Mouse (Mus musculus) MEL (cell line): Measurements from ENCODE around the gene Npr1. TPM values are rescaled to one million over a fixed set of nuclear protein-coding genes. Genes with fewer than 3 reads are reported as not detected.

ENCODE experiments used
- DNase-seq: peaks from one replicate; pipeline ENCODE4 v3.0.0; 2011; ENCODE audit warnings: low read depth, low spot score
- H3K27ac ChIP-seq: 2 replicates; pipeline ENCODE4 v1.5.1; 2012; ENCODE audit warnings: low read depth, mild to moderate bottlenecking, control low read depth, low read length, moderate library complexity; ENCODE audit not compliant: control insufficient read depth
- H3K27me3 ChIP-seq, 2 experiments: fragments of 150-350 bp in 1 of 2; sonication (generic) in 1 of 2; 2 replicates each; pipeline ENCODE4 v1.6.1; 2012; ENCODE audit warnings: low read length in 2 of 2, mild to moderate bottlenecking in 2 of 2, improper control_type of control experiment in 1 of 2, moderate library complexity in 1 of 2; ENCODE audit not compliant: insufficient read depth in 2 of 2, control insufficient read depth in 1 of 2
- H3K36me3 ChIP-seq, 2 experiments: 2 replicates each; pipeline ENCODE4 v1.6.1; 2012 to 2014; ENCODE audit warnings: low read length in 2 of 2, improper control_type of control experiment in 1 of 2, inconsistent platforms in 1 of 2, mild to moderate bottlenecking in 1 of 2; ENCODE audit not compliant: insufficient read depth in 2 of 2, control insufficient read depth in 1 of 2
- H3K4me1 ChIP-seq, 2 experiments: fragments of 150-350 bp in 1 of 2; sonication (generic) in 1 of 2; 2 replicates each; pipeline ENCODE4 v1.6.1; 2012; ENCODE audit warnings: low read length in 2 of 2, improper control_type of control experiment in 1 of 2, mild to moderate bottlenecking in 1 of 2; ENCODE audit not compliant: insufficient read depth in 2 of 2, control insufficient read depth in 1 of 2
- H3K4me3 ChIP-seq, 2 experiments: fragments of 150-350 bp in 1 of 2; sonication (generic) in 1 of 2; 2 replicates each; pipeline ENCODE4 v1.5.1; 2012; ENCODE audit warnings: low read depth in 2 of 2, low read length in 2 of 2, mild to moderate bottlenecking in 2 of 2, moderate library complexity in 2 of 2, control low read depth in 1 of 2, improper control_type of control experiment in 1 of 2; ENCODE audit not compliant: control insufficient read depth in 1 of 2, insufficient read depth in 1 of 2
- H3K79me2 ChIP-seq: 2 replicates; pipeline ENCODE4 v1.6.1; 2012; ENCODE audit warnings: mild to moderate bottlenecking, low read length, moderate library complexity; ENCODE audit not compliant: control insufficient read depth, poor library complexity, insufficient read depth
- H3K9ac ChIP-seq: 2 replicates; pipeline ENCODE4 v1.6.1; 2012; ENCODE audit warnings: low read depth, mild to moderate bottlenecking, control low read depth, low read length, moderate library complexity; ENCODE audit not compliant: control insufficient read depth, poor library complexity, severe bottlenecking
- H3K9me3 ChIP-seq: fragments of 150-350 bp; sonication (generic); replicated peaks from 2 replicates; pipeline ENCODE4 v1.6.1; 2012; ENCODE audit warnings: mild to moderate bottlenecking, low read length, improper control_type of control experiment, moderate library complexity; ENCODE audit not compliant: insufficient read depth
- CHD2 ChIP-seq: IDR thresholded peaks from 2 replicates; pipeline ENCODE4 v1.6.1; 2011; ENCODE audit warnings: low read length, improper control_type of control experiment
- CTCF ChIP-seq, 3 experiments: IDR thresholded peaks in 2 of 3; conservative IDR thresholded peaks in 1 of 3; 2 replicates each; pipeline ENCODE4 v1.5.1; 2011 to 2012; ENCODE audit warnings: low read length in 3 of 3, low read depth in 2 of 3, mild to moderate bottlenecking in 2 of 3, improper control_type of control experiment in 1 of 3, inconsistent platforms in 1 of 3, mixed read lengths in 1 of 3, moderate library complexity in 1 of 3; ENCODE audit not compliant: control insufficient read depth in 1 of 3, insufficient read depth in 1 of 3, poor library complexity in 1 of 3, severe bottlenecking in 1 of 3
- ELF1 ChIP-seq: IDR thresholded peaks from 2 replicates; pipeline ENCODE4 v1.6.1; 2014; ENCODE audit warnings: low read depth, mild to moderate bottlenecking, inconsistent platforms, low read length, improper control_type of control experiment, moderate library complexity
- HCFC1 ChIP-seq: IDR thresholded peaks from 2 replicates; pipeline ENCODE4 v1.6.1; 2012; ENCODE audit warnings: low read depth, mild to moderate bottlenecking, inconsistent platforms, low read length, improper control_type of control experiment, moderate library complexity
- MYC ChIP-seq: IDR thresholded peaks from 2 replicates; pipeline ENCODE4 v1.6.1; 2011; ENCODE audit warnings: low read depth, mild to moderate bottlenecking, low read length, improper control_type of control experiment, moderate library complexity
- POLR2A ChIP-seq, 2 experiments: IDR thresholded peaks; 2 replicates each; pipeline ENCODE4 v1.6.1; 2011 to 2012; ENCODE audit warnings: low read length in 2 of 2, mild to moderate bottlenecking in 2 of 2, control low read depth in 1 of 2, improper control_type of control experiment in 1 of 2, low read depth in 1 of 2, moderate library complexity in 1 of 2; ENCODE audit not compliant: control insufficient read depth in 1 of 2, insufficient read depth in 1 of 2, poor library complexity in 1 of 2
- POLR2AphosphoS5 ChIP-seq: IDR thresholded peaks from 2 replicates; pipeline ENCODE4 v1.6.1; 2012; ENCODE audit warnings: low read depth, borderline replicate concordance, mild to moderate bottlenecking, inconsistent platforms, low read length, moderate library complexity, mixed read lengths
- RAD21 ChIP-seq: IDR thresholded peaks from 2 replicates; pipeline ENCODE4 v1.6.1; 2011; ENCODE audit warnings: mild to moderate bottlenecking, low read depth, low read length, improper control_type of control experiment
- SIN3A ChIP-seq: IDR thresholded peaks from 2 replicates; pipeline ENCODE4 v1.6.1; 2012; ENCODE audit warnings: low read length, improper control_type of control experiment, inconsistent platforms
- SMC3 ChIP-seq: IDR thresholded peaks from 2 replicates; pipeline ENCODE4 v1.6.1; 2011; ENCODE audit warnings: low read depth, low read length, improper control_type of control experiment
- TBP ChIP-seq: IDR thresholded peaks from 2 replicates; pipeline ENCODE4 v1.8.0; 2011; ENCODE audit warnings: low read depth, low read length, improper control_type of control experiment
- TCF12 ChIP-seq: IDR thresholded peaks from 2 replicates; pipeline ENCODE4 v1.6.1; 2014; ENCODE audit warnings: low read depth, mild to moderate bottlenecking, inconsistent platforms, low read length, improper control_type of control experiment, moderate library complexity
- UBTF ChIP-seq: IDR thresholded peaks from 2 replicates; pipeline ENCODE4 v1.6.1; 2012; ENCODE audit warnings: low read depth, mild to moderate bottlenecking, inconsistent platforms, low read length, improper control_type of control experiment, moderate library complexity, borderline replicate concordance; ENCODE audit not compliant: insufficient read depth
- USF1 ChIP-seq: IDR thresholded peaks from 2 replicates; pipeline ENCODE4 v1.6.1; 2014; ENCODE audit warnings: low read depth, mild to moderate bottlenecking, inconsistent platforms, low read length, improper control_type of control experiment, moderate library complexity
- USF2 ChIP-seq, 2 experiments: IDR thresholded peaks; 2 replicates each; pipeline ENCODE4 v1.6.1; 2011 to 2012; ENCODE audit warnings: improper control_type of control experiment in 2 of 2, low read length in 2 of 2, borderline replicate concordance in 1 of 2, inconsistent platforms in 1 of 2, low read depth in 1 of 2, mild to moderate bottlenecking in 1 of 2; ENCODE audit not compliant: insufficient read depth in 1 of 2
- ZKSCAN1 ChIP-seq: IDR thresholded peaks from 2 replicates; pipeline ENCODE4 v1.6.1; 2012; ENCODE audit warnings: low read depth, mild to moderate bottlenecking, inconsistent platforms, low read length, improper control_type of control experiment, moderate library complexity
- ZNF384 ChIP-seq: IDR thresholded peaks from 2 replicates; pipeline ENCODE4 v1.6.1; 2012; ENCODE audit warnings: low read depth, mild to moderate bottlenecking, inconsistent platforms, low read length, improper control_type of control experiment
- polyA plus RNA-seq, 2 experiments: library from polyadenylated mRNA; stranded (reverse) in 1 of 2; unstranded in 1 of 2; fragments of >175 nt in 1 of 2; fragments of >200 nt in 1 of 2; gene quantifications; 2 replicates each; pipeline versions ENCODE4 v1.2.1 to v1.2.4; 2012; ENCODE audit warnings: low replicate concordance in 2 of 2, low read depth in 1 of 2; ENCODE audit not compliant: insufficient read length in 2 of 2, insufficient read depth in 1 of 2, missing spikeins in 1 of 2
- total RNA-seq: library from RNA; depleted of rRNA; stranded (reverse); fragments of 300-350 nt; gene quantifications from 2 replicates; pipeline ENCODE4 v1.2.3, GENCODE M21; 2012

Npr1 gene
- total and polyA plus RNA-seq, 3 experiments, result 0.11 TPM; not detected in 2

GRCm38 (mm10) chr3:90472213-90472612, 6.5 kb upstream of the Npr1 start:
- H3K36me3 ChIP-seq, result peaks cover 0 to 9% of the 10 kb centered on the region in 2 experiments; a peak in 3 of 4 replicates
- peaks cover 12% of the 10 kb centered on the region for H3K79me2 ChIP-seq
- peak overlapping the region; percentile 8 to 20; a peak in 2 of 4 replicates for H3K4me3 ChIP-seq
- H3K27ac ChIP-seq, result peak overlapping the region; percentile 17; the same call in 1 of the 2 replicates
- DNase-seq, result peak; percentile 92
- no peaks in the 10 kb centered on the region for H3K9me3 ChIP-seq
- peak overlapping the region; percentile 17 for H3K9ac ChIP-seq
- no peaks in the 10 kb centered on the region; a peak in 1 of 4 replicates for H3K27me3 ChIP-seq
- peaks cover 3 to 12% of the 10 kb centered on the region in 2 experiments; a peak in 2 of 4 replicates for H3K4me1 ChIP-seq
- TF ChIP-seq ZKSCAN1 (no peak), MYC (0 out of 2 replicates have a peak, but pooled peaks have one; percentile 26), TBP (peak; percentile 71), ZNF384 (0 out of 2 replicates have a peak, but pooled peaks have one; percentile 27), TCF12 (peak; percentile 17; the same call in 1 of the 2 replicates), RAD21 (peak; percentile 17), SIN3A (peak; percentile 74), HCFC1 (peak; percentile 51; the same call in 1 of the 2 replicates), SMC3 (peak; percentile 62), ELF1 (peak; percentile 96), CHD2 (no peak), CTCF (IDR thresholded peaks at IDR 0.05 in 2 of 3, conservative IDR thresholded peaks at IDR 0.05 in 1 of 3; ENCODE audit: control insufficient read depth in 1 of 3, insufficient read depth in 1 of 3, low read depth in 2 of 3, low read length in 3 of 3, poor library complexity in 1 of 3, severe bottlenecking in 1 of 3) (peak; percentile 51 to 94 (median 85)), POLR2AphosphoS5 (no peak), POLR2A (IDR thresholded peaks at IDR 0.05; ENCODE audit: control insufficient read depth in 1 of 2, insufficient read depth in 1 of 2, low read depth in 1 of 2, low read length in 2 of 2, poor library complexity in 1 of 2) (peak in 1 of 2 experiments; percentile 48; a peak in 1 of 4 replicates)
- TF ChIP-seq, all 39 proteins: peak for 11

GRCm38 (mm10) chr3:90467618-90468300, 2.1 kb upstream of the Npr1 start:
- Histone ChIP-seq H3K36me3 (0 out of 4 replicates have a peak, but pooled peaks cover 0 to 2% of the 10 kb centered on the region in 2 experiments), H3K79me2 (no peaks in the 10 kb centered on the region), H3K27me3 (peaks cover 5 to 6% of the 10 kb centered on the region in 2 experiments), H3K9me3 (no peaks in the 10 kb centered on the region), H3K27ac (no peak overlapping the region), H3K9ac (no peak overlapping the region), H3K4me3 (no peak overlapping the region), H3K4me1 (peaks cover 0 to 4% of the 10 kb centered on the region in 2 experiments; a peak in 1 of 4 replicates)
- TF ChIP-seq USF2 (IDR thresholded peaks at IDR 0.05; ENCODE audit: borderline replicate concordance in 1 of 2, insufficient read depth in 1 of 2, low read depth in 1 of 2, low read length in 2 of 2) (no peak), USF1 (no peak), CTCF (IDR thresholded peaks at IDR 0.05 in 2 of 3, conservative IDR thresholded peaks at IDR 0.05 in 1 of 3; ENCODE audit: control insufficient read depth in 1 of 3, insufficient read depth in 1 of 3, low read depth in 2 of 3, low read length in 3 of 3, poor library complexity in 1 of 3, severe bottlenecking in 1 of 3) (0 out of 6 replicates have a peak, but pooled peaks of 1 of the 3 experiments have one; percentile 6), UBTF (no peak)
- DNase-seq, result no peak
